Mouse (Mus musculus) liver, embryonic 11.5 days (tissue): ENCODE measurements around the gene Crb3. TPM values are rescaled to one million over a fixed set of nuclear protein-coding genes. Genes with fewer than 3 reads are reported as not detected.
A peak's percentile ranks its signal among the peaks of the same experiment; 100 is the strongest.

Experiments used
- ATAC-seq: fragments of 200-750 bp; cut with Nextera tagmentation; replicated peaks from 2 replicates; pipeline ENCODE4 v1.8.0; 2017; ENCODE audit warnings: moderate number of reproducible peaks, mild to moderate bottlenecking, moderate TSS enrichment, moderate library complexity; ENCODE audit not compliant: low FRiP score
- DNase-seq: peaks from one replicate; pipeline ENCODE4 v3.0.0-alpha.2; 2017; ENCODE audit warnings: low spot score
- H3K27ac ChIP-seq: fragments of 300-500 bp; sonication (generic); 2 replicates; pipeline ENCODE4 v1.5.1; 2014; ENCODE audit warnings: mild to moderate bottlenecking, low read depth, low read length, control low read depth
- H3K27me3 ChIP-seq: fragments of 300-500 bp; sonication (generic); replicated peaks from 2 replicates; pipeline ENCODE4 v1.6.1; 2014; ENCODE audit warnings: low read length, mixed read lengths; ENCODE audit not compliant: control insufficient read depth, insufficient read depth
- H3K36me3 ChIP-seq: fragments of 300-500 bp; sonication (generic); 2 replicates; pipeline ENCODE4 v1.6.1; 2014; ENCODE audit warnings: mild to moderate bottlenecking, low read length, moderate library complexity, mixed read lengths; ENCODE audit not compliant: control insufficient read depth, insufficient read depth
- H3K4me1 ChIP-seq: fragments of 300-500 bp; sonication (generic); replicated peaks from 2 replicates; pipeline ENCODE4 v1.6.1; 2014; ENCODE audit warnings: low read length, mixed read lengths; ENCODE audit not compliant: control insufficient read depth, insufficient read depth
- H3K4me2 ChIP-seq: fragments of 300-500 bp; sonication (generic); 2 replicates; pipeline ENCODE4 v1.6.1; 2014; ENCODE audit warnings: mild to moderate bottlenecking, control low read depth, moderate library complexity
- H3K4me3 ChIP-seq: fragments of 300-500 bp; sonication (generic); 2 replicates; pipeline ENCODE4 v1.5.1; 2014; ENCODE audit warnings: low read depth, low read length, control low read depth
- H3K9ac ChIP-seq: fragments of 300-500 bp; sonication (generic); 2 replicates; pipeline ENCODE4 v1.6.1; 2014; ENCODE audit warnings: low read depth, low read length, control low read depth
- H3K9me3 ChIP-seq: fragments of 300-500 bp; sonication (generic); 2 replicates; pipeline ENCODE4 v1.6.1; 2016; ENCODE audit warnings: low read length, inconsistent platforms, mixed read lengths; ENCODE audit not compliant: control insufficient read depth
- WGBS: fragments of 180-500 bp; shearing (Covaris S2); extraction: QIAGEN DNeasy Blood & Tissue Kit; methylation state at CpG from one replicate; pipeline ENCODE4 v1.1.7; 2014; 5-methylcytosine and 5-hydroxymethylcytosine counted together
- polyA plus RNA-seq: library from polyadenylated mRNA; unstranded; fragments of >200 nt; fragmentation: Nextera tagmentation; extraction: Ambion mirVana; gene quantifications from 2 replicates; pipeline ENCODE4 v1.2.1, GENCODE M21; 2014

The Crb3 gene
- polyA plus RNA-seq, 1 experiment from 2014 or later: 3.4 TPM

- Histone ChIP-seq H3K27ac (no peak overlapping the region), H3K27me3 (peaks cover 5% of the 10 kb centered on the region), H3K9me3 (no peaks in the 10 kb centered on the region), H3K4me3 (no peak overlapping the region), H3K4me1 (0 out of 2 replicates have a peak, but pooled peaks cover 5% of the 10 kb centered on the region), H3K4me2 (no peak overlapping the region), H3K9ac (no peak overlapping the region), H3K36me3 (no peaks in the 10 kb centered on the region)
- ATAC-seq (no peak), DNase-seq (no peak)
- WGBS: 80% methylated on average over 3 of the region's 3 CpGs
Observed at GRCm38 (mm10) chr17:57094222-57094621, 35.3 kb downstream of the Crb3 start.

DNA sequence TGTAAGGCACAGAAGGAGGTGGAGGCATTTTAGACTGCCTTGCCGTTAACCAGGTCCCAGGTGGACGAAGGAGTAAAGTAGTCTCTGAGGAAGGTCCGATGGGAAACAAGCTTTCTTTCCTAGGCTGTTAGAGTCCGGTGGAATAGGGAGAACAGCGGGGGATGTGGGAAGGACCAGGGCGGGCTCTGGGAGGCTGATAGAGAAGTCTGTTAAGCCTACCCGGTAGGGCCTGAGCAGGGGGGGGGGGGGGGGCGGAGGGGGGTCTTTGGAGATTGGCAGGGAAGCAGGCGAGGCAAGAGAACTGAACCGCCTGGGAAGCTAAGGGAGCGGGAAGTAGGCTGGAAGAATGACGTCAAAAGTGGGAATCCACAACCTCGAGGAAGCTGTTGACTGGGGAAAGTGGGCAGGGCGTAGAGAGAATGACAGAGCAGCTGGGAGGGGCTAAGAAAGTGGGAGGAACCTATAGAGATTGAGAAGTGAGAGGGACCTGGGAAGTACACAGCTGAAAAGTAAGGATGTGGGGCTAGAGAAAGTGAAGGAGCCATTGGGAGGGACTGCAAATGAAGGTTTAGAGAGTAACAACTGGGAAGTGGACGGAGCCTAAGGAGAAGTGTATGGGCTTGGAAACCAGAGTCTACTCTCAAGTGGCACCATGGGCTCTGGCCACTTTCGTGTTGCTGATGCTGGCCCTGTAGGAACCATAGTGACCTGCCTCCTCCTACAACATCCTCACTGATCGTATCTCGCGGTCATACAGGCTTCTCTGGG lies 37.1 kb downstream of the Crb3 start:
- H3K4me3 ChIP-seq: peak overlapping the region; percentile 19; the same call in 1 of the 2 replicates
- under 1% methylated on average over 18 of the region's 19 CpGs for WGBS
- no peak overlapping the region for H3K9ac ChIP-seq
- peak; percentile 60 for ATAC-seq
- H3K27me3 ChIP-seq: peaks cover 5% of the 10 kb centered on the region
- H3K4me2 ChIP-seq: peak overlapping the region; percentile 51
- DNase-seq: peak; percentile 49
- H3K4me1 ChIP-seq: 0 out of 2 replicates have a peak, but pooled peaks cover 5% of the 10 kb centered on the region
- H3K36me3 ChIP-seq: no peaks in the 10 kb centered on the region
- H3K9me3 ChIP-seq: no peaks in the 10 kb centered on the region
- no peak overlapping the region for H3K27ac ChIP-seq

DNA sequence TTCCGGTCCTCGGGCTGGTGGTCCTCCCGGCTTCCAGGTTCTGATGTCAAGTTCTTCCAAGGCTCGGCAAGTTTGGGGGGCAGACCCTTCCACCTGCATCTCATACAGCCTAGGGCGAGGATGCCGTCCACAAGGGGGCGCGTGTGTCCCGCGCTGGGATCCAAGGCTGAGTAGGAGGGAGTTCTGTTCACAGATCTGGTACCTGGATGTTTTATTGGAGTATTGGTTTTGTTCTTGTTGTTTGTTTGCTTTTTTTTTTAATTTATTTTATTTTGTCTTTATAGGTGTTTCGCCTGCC lies 37.7 kb downstream of the Crb3 start:
- Histone ChIP-seq H3K9ac (no peak overlapping the region), H3K27me3 (peaks cover 5% of the 10 kb centered on the region), H3K4me1 (0 out of 2 replicates have a peak, but pooled peaks cover 5% of the 10 kb centered on the region), H3K4me3 (peak overlapping the region; percentile 19; the same call in 1 of the 2 replicates), H3K4me2 (peak overlapping the region; percentile 51), H3K27ac (no peak overlapping the region), H3K36me3 (no peaks in the 10 kb centered on the region), H3K9me3 (no peaks in the 10 kb centered on the region)
- WGBS: 1% methylated on average over 11 of the region's 11 CpGs
- ATAC-seq (peak; percentile 72), DNase-seq (peak; percentile 79)

- 60% methylated on average over 5 of the region's 5 CpGs for WGBS
Observed at GRCm38 (mm10) chr17:57098321-57098720, 39.4 kb downstream of the Crb3 start.

GRCm38 (mm10) chr17:57099629-57100325 lies 40.9 kb downstream of the Crb3 start:
- Histone ChIP-seq H3K9me3 (no peaks in the 10 kb centered on the region), H3K4me3 (peak overlapping the region; percentile 10; the same call in 1 of the 2 replicates), H3K9ac (no peak overlapping the region), H3K4me2 (peak overlapping the region; percentile 50), H3K27ac (no peak overlapping the region), H3K4me1 (0 out of 2 replicates have a peak, but pooled peaks cover 5% of the 10 kb centered on the region), H3K36me3 (no peaks in the 10 kb centered on the region), H3K27me3 (peaks cover 5% of the 10 kb centered on the region)
- WGBS: 7% methylated on average over 10 of the region's 10 CpGs
- DNase-seq (peak; percentile 63), ATAC-seq (peak; percentile 79)

More at GRCm38 (mm10) chr17:57098321-57098720, 39.4 kb downstream of the Crb3 start:
- DNase-seq (no peak), ATAC-seq (no peak)
- Histone ChIP-seq H3K27ac (no peak overlapping the region), H3K36me3 (no peaks in the 10 kb centered on the region), H3K9me3 (no peaks in the 10 kb centered on the region), H3K27me3 (peaks cover 5% of the 10 kb centered on the region), H3K9ac (no peak overlapping the region), H3K4me1 (0 out of 2 replicates have a peak, but pooled peaks cover 5% of the 10 kb centered on the region), H3K4me2 (no peak overlapping the region), H3K4me3 (no peak overlapping the region)

DNA sequence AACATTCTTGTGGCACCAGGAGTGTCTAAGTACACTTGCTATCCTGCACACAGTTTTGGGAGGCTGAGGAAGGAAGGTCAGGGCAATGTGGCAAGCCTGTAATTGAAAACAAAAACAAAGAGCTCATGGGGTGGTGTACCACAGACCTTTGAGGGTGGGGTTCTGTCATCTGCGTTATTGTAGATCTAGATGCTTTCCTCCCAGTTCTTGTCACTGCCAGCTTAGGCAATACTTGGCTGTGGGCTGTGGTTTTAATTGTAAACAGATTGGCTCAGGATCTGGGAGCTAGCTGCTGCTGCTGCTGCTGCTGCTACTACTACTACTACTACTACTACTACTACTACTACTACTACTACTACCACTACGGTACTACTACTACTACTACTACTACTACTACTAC lies 43.4 kb downstream of the Crb3 start:
- H3K27ac ChIP-seq: no peak overlapping the region
- H3K27me3 ChIP-seq: peaks cover 7% of the 10 kb centered on the region; the same call in 1 of the 2 replicates
- no peak overlapping the region for H3K4me2 ChIP-seq
- no peak for ATAC-seq
- H3K9ac ChIP-seq: no peak overlapping the region
- DNase-seq: no peak
- H3K4me1 ChIP-seq: 0 out of 2 replicates have a peak, but pooled peaks cover 5% of the 10 kb centered on the region
- H3K9me3 ChIP-seq: no peaks in the 10 kb centered on the region
- WGBS: 66% methylated on average over 2 of the region's 2 CpGs
- no peak overlapping the region for H3K4me3 ChIP-seq
- H3K36me3 ChIP-seq: no peaks in the 10 kb centered on the region

GRCm38 (mm10) chr17:57104496-57104895 lies 45.6 kb downstream of the Crb3 start:
- Histone ChIP-seq H3K36me3 (no peaks in the 10 kb centered on the region), H3K9me3 (no peaks in the 10 kb centered on the region), H3K4me1 (peaks cover 5% of the 10 kb centered on the region; the same call in 1 of the 2 replicates), H3K4me2 (peak overlapping the region; percentile 91), H3K9ac (no peak overlapping the region), H3K27ac (no peak overlapping the region), H3K4me3 (peak overlapping the region; percentile 62), H3K27me3 (peaks cover 7% of the 10 kb centered on the region; the same call in 1 of the 2 replicates)
- ATAC-seq (no peak), DNase-seq (no peak)
- 30% methylated on average over 4 of the region's 4 CpGs for WGBS

DNA sequence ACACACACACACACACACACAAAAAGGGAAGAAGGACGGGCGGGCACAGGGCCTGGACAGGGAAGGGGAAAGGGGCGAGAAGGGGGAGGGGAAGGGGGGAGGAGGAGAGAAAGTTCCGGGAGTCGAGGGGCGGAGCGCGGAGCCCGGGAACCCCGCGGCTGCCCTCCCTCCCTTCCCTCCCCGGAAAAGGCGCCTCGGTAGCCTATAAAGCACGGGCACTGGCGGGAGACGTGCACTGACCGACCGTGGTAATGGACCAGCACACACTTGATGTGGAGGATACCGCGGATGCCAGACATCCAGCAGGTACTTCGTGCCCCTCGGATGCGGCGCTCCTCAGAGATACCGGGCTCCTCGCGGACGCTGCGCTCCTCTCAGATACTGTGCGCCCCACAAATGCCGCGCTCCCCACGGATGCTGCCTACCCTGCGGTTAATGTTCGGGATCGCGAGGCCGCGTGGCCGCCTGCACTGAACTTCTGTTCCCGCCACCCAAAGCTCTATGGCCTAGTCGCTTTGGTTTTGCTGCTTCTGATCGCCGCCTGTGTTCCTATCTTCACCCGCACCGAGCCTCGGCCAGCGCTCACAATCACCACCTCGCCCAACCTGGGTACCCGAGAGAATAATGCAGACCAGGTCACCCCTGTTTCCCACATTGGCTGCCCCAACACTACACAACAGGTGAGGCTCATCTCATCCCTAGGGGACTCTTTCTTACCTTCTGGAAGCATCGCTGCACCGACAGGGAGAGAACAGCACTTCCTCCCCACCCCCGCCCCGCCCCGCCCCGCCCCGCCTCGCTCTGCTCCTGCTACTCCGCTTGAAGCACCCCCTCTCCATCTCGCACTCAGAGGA lies 46.5 kb downstream of the Crb3 start, which contains the start of gene Tnfsf9:
Gene Tnfsf9, plus strand, starts transcription at position 145 of the 854 bp plus-strand sequence.
- Histone ChIP-seq H3K9me3 (no peaks in the 10 kb centered on the region), H3K4me3 (peak within 1 kb of the TSS; percentile 62), H3K27me3 (peaks cover 7% of the 10 kb centered on the region; the same call in 1 of the 2 replicates), H3K27ac (no peak within 1 kb of the TSS; the same call in 1 of the 2 replicates), H3K4me2 (peak within 1 kb of the TSS; percentile 91), H3K36me3 (no peaks in the 10 kb centered on the region), H3K9ac (peak within 1 kb of the TSS; percentile 60), H3K4me1 (peaks cover 5% of the 10 kb centered on the region; the same call in 1 of the 2 replicates)
- peak; percentile 69 for DNase-seq
- WGBS: 0% methylated on average over 55 of the region's 61 CpGs
- ATAC-seq: peak; percentile 60
